Mouse (Mus musculus) lung, adult 18-20 months (tissue): Measurements from ENCODE around the gene Strc.
"Not testable (repeated sequence)": the region's sequence is repeated elsewhere in the genome, so short reads cannot be mapped to it uniquely, and the experiment has no call there.

Source experiments
- DNase-seq, 2 experiments: peaks; one replicate each; pipeline ENCODE4 v3.0.0; 2022; ENCODE audit warnings: mixed read lengths in 2 of 2

The Strc gene

GRCm38 (mm10) chr2:121386961-121387575 is at the start of gene Strc:
Gene Strc, minus strand, starts transcription at chr2:121387168.
- DNase-seq = not testable (repeated sequence)

DNA sequence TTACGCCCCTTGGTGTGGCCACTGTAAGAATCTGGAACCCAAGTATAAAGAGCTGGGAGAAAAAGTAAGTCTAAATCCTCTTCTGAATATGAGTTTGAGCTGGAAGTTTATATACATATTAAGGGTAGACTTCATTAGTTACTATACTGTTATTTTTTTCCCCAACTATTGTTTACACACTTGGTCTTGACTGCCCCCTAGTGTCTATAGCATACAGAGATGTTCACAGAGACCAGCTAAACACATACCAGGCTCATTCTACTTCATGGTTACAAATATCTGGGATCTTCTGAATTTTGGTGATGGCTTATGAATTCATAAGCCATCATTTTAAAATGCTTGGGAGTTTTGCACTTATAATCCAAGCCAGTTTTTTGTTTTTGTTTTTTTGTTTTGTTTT is 47.9 kb upstream of the Strc start:
- DNase-seq = no peak

GRCm38 (mm10) chr2:121425890-121426289 is 38.9 kb upstream of the Strc start:
- DNase-seq = no peak

DNA sequence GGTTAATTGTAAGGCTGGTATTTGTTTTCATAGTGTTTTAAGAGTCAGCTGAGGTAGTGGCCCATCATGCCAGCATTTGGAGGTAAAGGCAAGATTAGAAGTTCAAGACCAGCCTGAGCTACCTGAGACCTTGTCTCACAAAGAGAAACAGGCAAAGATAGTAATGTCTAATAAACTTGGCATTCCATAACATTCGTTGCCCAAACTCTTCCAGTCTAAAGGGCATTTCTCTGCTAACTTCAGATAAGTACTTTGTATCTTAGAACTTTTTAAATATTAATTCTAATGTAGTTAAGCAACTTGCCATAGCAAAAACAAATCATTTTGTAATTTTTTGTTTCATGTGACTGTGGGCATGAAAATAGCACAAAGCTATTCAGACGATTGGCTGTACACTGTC is 36.2 kb upstream of the Strc start:
- DNase-seq = no peak

DNA sequence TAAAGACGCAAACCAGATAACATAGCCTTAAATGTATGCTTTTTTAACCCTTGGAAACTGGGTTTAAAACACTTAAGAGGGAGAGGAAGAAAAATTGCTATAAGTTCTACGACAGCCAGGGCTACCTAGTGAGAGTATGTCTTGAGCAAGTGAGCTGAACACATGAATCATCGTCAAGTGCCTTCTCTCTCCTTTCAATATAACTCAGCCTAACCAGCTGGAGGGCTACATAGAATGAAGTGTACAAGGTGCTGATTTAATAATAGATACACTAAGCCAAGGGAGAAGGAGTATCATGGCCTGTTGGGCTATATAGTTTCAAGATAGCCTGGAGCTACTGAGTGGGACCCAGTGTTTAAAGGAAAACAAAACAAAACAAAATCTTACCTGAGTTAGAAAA is 31.5 kb upstream of the Strc start:
- no peak for DNase-seq

DNA sequence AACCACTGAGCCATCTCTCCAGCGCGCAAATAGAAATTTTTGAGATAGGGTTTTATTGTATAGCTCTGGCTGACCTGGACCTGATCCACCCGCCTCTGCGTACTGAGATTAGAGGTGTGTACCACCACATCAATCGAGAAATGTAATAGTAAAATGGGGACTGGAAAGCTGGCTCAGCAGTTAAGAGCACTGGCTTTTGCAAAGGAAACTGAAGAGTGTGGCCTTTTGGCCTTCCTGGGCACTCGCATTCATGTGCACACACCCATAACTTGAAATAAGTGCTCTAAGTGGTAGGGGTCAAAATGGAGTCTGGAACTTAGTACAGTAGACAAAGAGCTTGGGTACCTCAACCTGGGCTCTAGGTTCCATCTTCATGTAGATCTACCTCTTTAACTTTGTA is 29.4 kb upstream of the Strc start:
- no peak for DNase-seq

- no peak for DNase-seq
These were observed 28.6 kb upstream of the Strc start for GRCm38 (mm10) chr2:121415591-121415990.

DNA sequence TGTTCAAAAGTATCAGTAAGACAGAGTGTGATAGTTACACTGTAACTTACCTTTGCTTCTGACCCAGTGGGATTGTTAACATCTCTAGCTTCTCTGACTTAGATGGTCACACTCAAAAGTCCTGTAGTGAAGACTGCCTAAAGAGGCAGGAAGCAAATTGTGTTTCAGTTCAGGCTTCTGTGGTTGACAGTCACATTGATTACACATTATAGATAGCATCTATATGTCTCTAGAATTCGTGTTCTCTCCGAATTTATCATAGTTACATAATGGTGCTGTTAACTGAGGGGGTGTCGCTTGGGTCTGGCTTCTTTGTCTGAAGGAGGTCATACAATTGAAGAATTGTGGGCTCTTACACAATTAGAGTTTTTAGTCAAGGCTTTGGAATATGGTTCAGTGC is 28.1 kb upstream of the Strc start:
- no peak for DNase-seq

DNA sequence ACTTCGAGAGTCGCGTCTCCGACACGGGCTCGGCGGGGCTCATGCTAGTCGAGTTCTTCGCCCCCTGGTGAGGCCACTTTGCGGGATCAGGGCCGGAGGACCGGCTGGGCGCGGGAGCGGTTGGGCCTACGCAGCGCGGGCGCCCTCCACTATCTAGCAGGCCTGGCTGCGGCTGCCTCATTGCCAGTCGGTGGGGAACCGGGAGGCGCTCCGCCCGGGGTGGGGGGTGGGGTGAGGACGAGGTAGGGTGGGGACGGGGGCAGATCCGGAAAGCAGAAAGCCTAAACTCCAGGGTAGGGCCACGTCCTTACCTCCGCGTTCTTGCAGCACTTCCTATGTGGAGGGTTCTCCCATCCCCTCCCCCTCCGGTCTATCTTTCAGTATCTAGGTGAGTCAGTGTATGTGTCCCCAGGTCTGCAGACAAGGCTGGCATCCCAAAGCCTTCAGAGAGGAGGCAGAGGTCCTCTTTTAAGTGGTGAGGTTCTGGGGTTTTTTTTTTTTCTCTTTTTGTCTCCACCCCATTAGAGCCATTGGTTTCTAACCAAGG is 27.2 kb upstream of the Strc start:
- peak; percentile 48 to 53 for DNase-seq

DNA sequence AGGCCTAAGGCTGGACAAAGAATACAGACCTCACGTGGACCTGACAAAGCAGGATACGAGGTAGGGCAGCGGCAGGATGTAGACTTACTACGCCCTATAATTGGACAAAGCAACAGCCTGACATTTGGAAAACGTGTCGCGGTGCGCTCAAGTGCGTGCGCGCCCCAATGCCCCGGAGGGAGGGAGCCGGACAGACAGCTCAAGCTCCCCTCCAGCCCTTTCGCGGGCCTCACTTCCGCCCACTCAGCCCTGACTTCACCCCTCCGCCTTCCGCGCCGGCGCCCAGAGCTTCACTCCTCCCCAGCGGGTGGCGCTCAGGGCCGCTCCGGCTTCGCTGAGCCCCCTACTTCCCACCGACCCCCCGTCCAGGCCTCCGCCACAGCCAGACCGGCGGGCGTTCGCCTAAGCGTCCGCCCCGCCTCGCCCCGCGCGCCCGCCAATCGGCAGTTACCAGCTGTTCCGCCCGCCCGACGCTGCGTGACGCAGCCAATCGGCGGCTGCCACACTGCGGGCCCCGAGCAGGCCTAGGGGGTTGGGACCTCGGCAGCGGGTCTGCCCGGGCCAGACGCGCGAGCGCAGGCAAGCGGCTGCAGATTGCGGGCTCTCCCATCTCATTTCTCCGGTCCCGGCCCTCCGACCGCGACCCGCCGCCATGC is 26.5 kb upstream of the Strc start, which contains the start of the genes Pdia3 and Catsper2:
Gene Pdia3, plus strand, starts transcription at position 389 of the 656 bp plus-strand sequence.
Gene Catsper2, minus strand, starts transcription at position 406 of the 656 bp plus-strand sequence.
- peak; percentile 96 to 97 for DNase-seq

GRCm38 (mm10) chr2:121412843-121413386 is 25.9 kb upstream of the Strc start:
- DNase-seq = no peak

GRCm38 (mm10) chr2:121408160-121408559 is 21.2 kb upstream of the Strc start:
- DNase-seq = peak; percentile 34 to 56

GRCm38 (mm10) chr2:121403296-121403695 is 16.3 kb upstream of the Strc start:
- no peak for DNase-seq

DNA sequence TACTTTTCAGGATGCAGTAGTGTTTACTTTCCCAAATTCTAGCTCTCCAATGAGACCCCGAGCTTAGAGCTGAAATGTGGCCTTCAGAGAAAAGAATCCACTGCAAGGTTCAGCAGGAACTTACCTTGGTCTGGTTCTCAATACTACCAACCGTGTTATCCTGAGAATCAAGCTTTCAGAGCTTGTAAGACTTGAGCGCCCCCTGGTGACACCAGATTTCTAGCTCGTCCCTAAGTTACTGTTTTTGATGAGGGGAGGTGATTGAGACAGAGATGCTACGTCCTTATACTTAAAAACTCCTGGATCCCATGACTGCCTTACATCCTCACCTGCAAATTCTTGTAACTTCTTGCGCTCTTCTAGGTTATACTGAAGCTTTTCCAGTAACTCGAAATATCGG is 9.7 kb upstream of the Strc start:
- DNase-seq = peak; percentile 63 to 75

- no peak for DNase-seq
These were observed 12.2 kb downstream of the Strc start for GRCm38 (mm10) chr2:121374766-121375165.

- no peak for DNase-seq
These were observed 14.7 kb downstream of the Strc start for GRCm38 (mm10) chr2:121372266-121372665.

DNA sequence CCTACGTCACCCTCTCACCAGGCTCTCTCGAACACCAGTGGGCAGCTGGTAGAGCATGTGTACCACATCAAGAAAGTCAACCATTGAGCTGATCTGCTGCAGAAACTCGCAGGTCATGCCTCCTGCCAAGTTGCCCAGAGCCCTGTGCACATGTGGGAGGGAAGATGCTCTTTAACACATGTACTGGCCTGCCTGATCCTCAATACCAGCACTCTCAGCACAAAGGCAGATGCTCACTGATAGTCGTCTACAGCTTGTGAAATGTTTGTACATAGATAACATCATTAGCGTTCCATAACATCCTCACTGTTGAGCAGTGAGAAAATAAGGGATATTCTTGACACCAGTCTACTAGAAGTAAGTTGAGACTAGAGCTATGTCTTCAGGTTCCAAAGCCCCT is 16.0 kb downstream of the Strc start:
- DNase-seq = no peak

DNA sequence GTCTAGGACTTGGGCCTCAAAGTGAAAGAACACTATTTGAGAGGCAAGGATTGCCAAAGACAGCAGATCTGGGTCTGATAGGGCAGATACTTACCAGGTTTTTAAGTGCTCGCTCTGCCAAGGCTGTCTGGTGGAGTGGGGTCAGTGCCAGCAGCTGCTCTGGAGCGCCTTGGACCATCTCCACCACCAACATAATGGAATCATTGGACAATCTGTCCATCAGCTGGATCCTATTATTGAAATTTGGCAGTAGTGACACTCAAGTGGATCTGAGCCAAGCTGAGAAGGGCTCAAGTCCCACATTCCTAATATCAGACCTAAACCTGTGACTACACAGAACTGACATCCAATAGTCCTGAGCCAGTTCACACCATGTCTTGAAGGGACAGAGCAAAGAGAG is 18.1 kb downstream of the Strc start:
- peak in 1 of 2 experiments; percentile 2 for DNase-seq

GRCm38 (mm10) chr2:121363656-121364055 is 23.3 kb downstream of the Strc start:
- DNase-seq = no peak

- DNase-seq = no peak
These were observed 27.5 kb downstream of the Strc start for GRCm38 (mm10) chr2:121359461-121359860.

- peak; percentile 79 to 84 for DNase-seq
These were observed 28.6 kb downstream of the Strc start for GRCm38 (mm10) chr2:121358381-121358780.

- no peak for DNase-seq
These were observed 29.0 kb downstream of the Strc start for GRCm38 (mm10) chr2:121357961-121358360.

DNA sequence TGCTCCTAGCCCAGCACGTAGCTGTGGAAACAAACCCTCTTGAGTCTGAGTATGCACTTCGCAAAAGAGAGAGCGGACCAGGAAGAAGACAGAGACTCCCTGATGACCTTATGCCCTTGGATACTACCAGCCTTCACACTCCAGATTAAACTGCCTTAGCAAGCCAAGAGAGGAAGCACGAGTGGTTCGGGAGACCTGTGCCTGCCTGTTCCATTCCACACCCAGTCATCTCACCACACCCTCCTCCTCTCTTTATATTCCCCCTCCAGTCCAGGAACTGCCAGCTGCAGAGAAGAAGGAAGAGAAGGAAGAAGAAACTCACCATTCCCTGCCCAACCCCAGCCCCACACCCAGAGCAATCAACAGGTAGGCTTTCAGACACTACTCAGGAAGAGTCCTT is 29.5 kb downstream of the Strc start, which contains the start of gene Ckmt1:
Gene Ckmt1, plus strand, starts transcription at position 221 of the 400 bp plus-strand sequence.
- DNase-seq = peak; percentile 14 to 52
